Mouse (Mus musculus) heart, postnatal 0 days (tissue): ENCODE data around the gene Kctd10.

Source experiments
- CTCF ChIP-seq: IDR thresholded peaks from 2 replicates; pipeline ENCODE4 v1.5.1; 2016; ENCODE audit warnings: antibody characterized with exemption, control low read depth, low read depth
- EP300 ChIP-seq: IDR thresholded peaks from 2 replicates; pipeline ENCODE4 v1.6.1; 2016; ENCODE audit warnings: antibody characterized with exemption, low read depth

DNA sequence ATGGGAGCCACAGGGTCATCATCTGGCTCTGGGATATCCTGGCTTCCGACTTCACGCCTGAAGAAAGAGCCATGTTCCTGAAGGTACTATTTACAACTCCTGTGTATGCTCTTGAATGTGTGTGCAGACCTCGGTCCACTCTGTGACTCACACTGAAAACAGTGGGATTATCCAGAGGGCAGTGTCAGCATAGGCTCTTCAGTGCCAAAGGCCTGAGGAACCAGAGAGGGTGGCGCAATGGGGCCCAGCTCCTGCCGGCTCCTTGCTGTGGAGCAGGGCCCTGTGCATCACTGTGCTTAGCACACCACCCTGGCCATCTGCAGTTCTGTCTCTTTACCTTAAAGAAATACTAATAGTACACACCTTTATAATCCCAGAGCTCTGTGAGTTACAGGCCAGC is 35.3 kb upstream of the Kctd10 start:
- TF ChIP-seq CTCF, result no peak
- no peak for TF ChIP-seq EP300
